Mouse (Mus musculus) limb, embryonic 14.5 days (tissue): ENCODE measurements at regions not wholly inside any gene's neighbourhood (a gene's known extent, or its start where the extent isn't known, plus 50 kb on each side); places are given as distances from the start of the nearest gene placed in this dataset.

ENCODE experiments used
- ATAC-seq: fragments of 200-750 bp; cut with Nextera tagmentation; 2 replicates; pipeline ENCODE4 v1.8.0; 2017; ENCODE audit warnings: low read depth, moderate number of reproducible peaks, moderate TSS enrichment; ENCODE audit not compliant: low FRiP score
- DNase-seq: peaks from one replicate; pipeline ENCODE4 v3.0.0-alpha.2; 2015; ENCODE audit warnings: low spot score
- H3K27ac ChIP-seq: fragments of 300-500 bp; sonication (generic); replicated peaks from 2 replicates; pipeline ENCODE4 v1.5.1; 2014; ENCODE audit warnings: low read depth, mild to moderate bottlenecking, low read length, moderate library complexity, mixed read lengths
- H3K27me3 ChIP-seq: fragments of 300-500 bp; sonication (generic); 2 replicates; pipeline ENCODE4 v1.6.1; 2014; ENCODE audit warnings: low read length, mixed read lengths; ENCODE audit not compliant: control insufficient read depth, insufficient read depth
- H3K36me3 ChIP-seq: fragments of 300-500 bp; sonication (generic); 2 replicates; pipeline ENCODE4 v1.6.1; 2014; ENCODE audit warnings: mild to moderate bottlenecking, low read length, moderate library complexity, mixed read lengths; ENCODE audit not compliant: control insufficient read depth, insufficient read depth
- H3K4me1 ChIP-seq: fragments of 300-500 bp; sonication (generic); 2 replicates; pipeline ENCODE4 v1.6.1; 2014; ENCODE audit warnings: antibody characterized with exemption, low read length, mixed read lengths; ENCODE audit not compliant: control insufficient read depth, insufficient read depth
- H3K4me2 ChIP-seq: fragments of 300-500 bp; sonication (generic); replicated peaks from 2 replicates; pipeline ENCODE4 v1.6.1; 2014; ENCODE audit warnings: low read depth, mild to moderate bottlenecking, low read length, moderate library complexity; ENCODE audit not compliant: severe bottlenecking
- H3K4me3 ChIP-seq: fragments of 300-500 bp; sonication (generic); replicated peaks from 2 replicates; pipeline ENCODE4 v1.5.1; 2014; ENCODE audit warnings: low read length
- H3K9ac ChIP-seq: fragments of 300-500 bp; sonication (generic); 2 replicates; pipeline ENCODE4 v1.6.1; 2014; ENCODE audit warnings: mild to moderate bottlenecking, low read depth, low read length, moderate library complexity; ENCODE audit not compliant: severe bottlenecking
- H3K9me3 ChIP-seq: fragments of 300-500 bp; sonication (generic); 2 replicates; pipeline ENCODE4 v1.6.1; 2016; ENCODE audit warnings: low read length; ENCODE audit not compliant: control insufficient read depth
- POLR2A ChIP-seq: fragments of 200-500 bp; IDR thresholded peaks from 2 replicates; pipeline ENCODE4 v1.8.0; 2012; ENCODE audit warnings: inconsistent platforms, mild to moderate bottlenecking, moderate library complexity, borderline replicate concordance; ENCODE audit not compliant: insufficient read depth, insufficient read length; ENCODE audit errors: extremely low read depth
- WGBS: fragments of 180-500 bp; shearing (Covaris S2); extraction: QIAGEN DNeasy Blood & Tissue Kit; methylation state at CpG from one replicate; pipeline ENCODE4 v1.1.7; 2014; 5-methylcytosine and 5-hydroxymethylcytosine counted together

GRCm38 (mm10) chr13:6137170-6137569 lies 275.9 kb downstream of the Klf6 start:
- 33% methylated on average over 4 of the region's 4 CpGs for WGBS
- Histone ChIP-seq H3K9me3 (no peaks in the 10 kb centered on the region), H3K4me3 (no peak overlapping the region), H3K27ac (no peak overlapping the region), H3K4me1 (no peaks in the 10 kb centered on the region), H3K4me2 (no peak overlapping the region), H3K36me3 (no peaks in the 10 kb centered on the region), H3K9ac (no peak overlapping the region), H3K27me3 (no peaks in the 10 kb centered on the region)
- DNase-seq (no peak), ATAC-seq (no peak)
- no peak for TF ChIP-seq POLR2A

DNA sequence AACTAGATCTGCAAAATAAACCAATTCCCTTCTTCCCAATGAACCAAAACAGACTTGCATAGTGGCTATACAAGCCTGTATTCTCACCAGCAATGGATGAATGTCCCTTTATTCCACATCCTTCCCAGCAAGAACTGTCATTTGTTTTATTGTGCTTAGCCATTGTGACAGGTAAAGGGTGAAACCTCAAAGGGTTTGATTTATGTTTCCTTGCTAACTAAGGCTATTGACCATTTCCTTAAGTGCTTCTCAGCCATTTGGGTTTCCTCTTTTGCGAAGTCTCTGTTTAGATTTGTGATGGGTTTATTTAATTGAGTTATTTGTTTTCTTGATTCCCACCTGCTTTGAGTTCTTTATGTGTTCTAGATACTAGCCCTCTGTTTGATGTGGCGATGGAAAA lies 281.5 kb downstream of the Klf6 start:
- no peak for TF ChIP-seq POLR2A
- WGBS, result 58% methylated on average over 2 of the region's 2 CpGs

DNA sequence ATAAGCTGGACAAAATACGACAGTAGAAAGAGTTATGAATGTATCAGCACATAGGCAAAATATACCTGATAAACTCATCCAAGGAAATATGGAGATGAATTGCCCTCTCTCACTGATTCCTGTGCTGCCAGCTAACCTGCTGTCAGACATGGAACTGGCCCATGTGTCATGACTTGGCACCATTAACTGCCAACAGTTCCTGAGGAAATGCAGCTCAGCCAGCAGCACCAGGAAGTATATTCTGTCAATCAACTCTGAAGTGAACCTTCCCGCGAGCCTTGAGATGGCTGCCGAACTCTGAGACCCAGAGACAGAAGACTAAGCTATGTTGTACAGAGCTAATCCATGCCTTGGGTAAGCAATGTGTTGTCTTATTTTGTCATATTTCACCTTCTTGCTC lies 292.4 kb downstream of the Klf6 start:
- no peak overlapping the region for H3K4me3 ChIP-seq
- H3K9me3 ChIP-seq, result no peaks in the 10 kb centered on the region
- H3K4me2 ChIP-seq, result no peak overlapping the region
- TF ChIP-seq POLR2A, result no peak
- H3K27me3 ChIP-seq, result no peaks in the 10 kb centered on the region
- DNase-seq (no peak), ATAC-seq (no peak)
- 0 out of 2 replicates have a peak, but pooled peaks cover 5% of the 10 kb centered on the region for H3K4me1 ChIP-seq
- 80% methylated on average over 4 of the region's 4 CpGs for WGBS
- no peak overlapping the region for H3K9ac ChIP-seq
- no peaks in the 10 kb centered on the region for H3K36me3 ChIP-seq
- H3K27ac ChIP-seq, result no peak overlapping the region

More for the DNA sequence above, 281.5 kb downstream of the Klf6 start:
- Histone ChIP-seq H3K4me3 (no peak overlapping the region), H3K4me1 (no peaks in the 10 kb centered on the region), H3K9ac (no peak overlapping the region), H3K4me2 (no peak overlapping the region), H3K36me3 (no peaks in the 10 kb centered on the region), H3K27me3 (no peaks in the 10 kb centered on the region), H3K9me3 (no peaks in the 10 kb centered on the region), H3K27ac (no peak overlapping the region)
- ATAC-seq (no peak), DNase-seq (no peak)

DNA sequence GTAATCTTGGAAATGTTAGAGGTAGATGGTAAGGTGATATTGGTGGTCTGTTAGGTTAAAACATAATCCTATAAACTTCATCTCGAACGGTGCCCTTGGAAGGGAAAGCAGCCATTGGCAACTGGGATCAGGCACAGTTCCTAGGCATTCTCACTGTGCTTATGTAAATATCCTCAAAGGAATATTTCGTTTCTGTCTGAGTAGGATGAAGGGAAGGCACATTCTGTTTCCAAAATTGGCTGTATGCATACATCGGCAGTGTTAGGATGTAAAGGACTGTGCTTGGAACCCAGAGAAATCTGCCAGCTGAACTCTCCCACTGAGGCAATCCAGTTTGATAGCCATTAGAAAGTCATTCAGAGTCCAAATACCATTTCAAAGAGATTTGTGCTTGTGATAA lies 294.9 kb downstream of the Klf6 start:
- H3K27me3 ChIP-seq, result no peaks in the 10 kb centered on the region
- H3K9me3 ChIP-seq, result no peaks in the 10 kb centered on the region
- TF ChIP-seq POLR2A, result no peak
- WGBS, result 64% methylated on average over 4 of the region's 4 CpGs
- H3K4me1 ChIP-seq, result 0 out of 2 replicates have a peak, but pooled peaks cover 8% of the 10 kb centered on the region
- DNase-seq, result no peak
- H3K27ac ChIP-seq, result no peak overlapping the region
- no peak overlapping the region for H3K9ac ChIP-seq
- no peaks in the 10 kb centered on the region for H3K36me3 ChIP-seq
- H3K4me3 ChIP-seq, result no peak overlapping the region
- no peak overlapping the region for H3K4me2 ChIP-seq
- no peak for ATAC-seq

- H3K27me3 ChIP-seq, result no peaks in the 10 kb centered on the region
- 0 out of 2 replicates have a peak, but pooled peaks cover 8% of the 10 kb centered on the region for H3K4me1 ChIP-seq
- ATAC-seq (no peak), DNase-seq (no peak)
- no peak overlapping the region for H3K4me3 ChIP-seq
- TF ChIP-seq POLR2A, result no peak
- H3K9ac ChIP-seq, result no peak overlapping the region
- no peaks in the 10 kb centered on the region for H3K36me3 ChIP-seq
- H3K27ac ChIP-seq, result no peak overlapping the region
- 30% methylated on average over 3 of the region's 3 CpGs for WGBS
- H3K4me2 ChIP-seq, result no peak overlapping the region
- no peaks in the 10 kb centered on the region for H3K9me3 ChIP-seq
These were observed 295.7 kb downstream of the Klf6 start for GRCm38 (mm10) chr13:6157029-6157428.

DNA sequence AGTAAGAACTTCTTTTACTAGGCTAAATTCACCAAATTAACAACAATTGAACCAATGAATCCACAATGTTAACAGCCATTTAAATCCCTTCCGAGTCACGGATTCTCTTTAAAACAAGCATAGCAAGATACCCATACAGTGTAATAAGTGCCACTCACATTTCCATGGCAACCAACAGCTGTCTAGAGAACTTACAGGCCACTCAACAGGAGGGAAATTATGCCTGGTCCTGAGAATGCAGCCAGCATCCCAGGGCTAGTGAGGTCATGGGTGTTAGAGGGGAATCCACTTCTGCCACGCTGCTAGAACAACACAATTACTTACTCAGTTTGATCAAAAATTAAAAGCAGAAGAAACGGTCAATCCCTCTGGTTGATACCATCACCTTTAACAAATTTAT lies 296.7 kb downstream of the Klf6 start:
- Histone ChIP-seq H3K27me3 (no peaks in the 10 kb centered on the region), H3K4me2 (no peak overlapping the region), H3K9ac (no peak overlapping the region), H3K4me3 (no peak overlapping the region), H3K27ac (no peak overlapping the region), H3K4me1 (0 out of 2 replicates have a peak, but pooled peaks cover 8% of the 10 kb centered on the region), H3K9me3 (no peaks in the 10 kb centered on the region), H3K36me3 (no peaks in the 10 kb centered on the region)
- TF ChIP-seq POLR2A, result no peak
- DNase-seq (peak; percentile 36), ATAC-seq (peak; percentile 74; the same call in 1 of the 2 replicates)
- 46% methylated on average over 4 of the region's 4 CpGs for WGBS
